Mouse (Mus musculus) liver, adult 2 months (tissue): Measurements from ENCODE around the gene Orai1. TPM values are rescaled to one million over a fixed set of nuclear protein-coding genes. Genes with fewer than 3 reads are reported as not detected.

Source experiments
- DNase-seq: peaks from one replicate; pipeline ENCODE4 v3.0.0-alpha.2; 2011; ENCODE audit warnings: low read depth, low spot score; ENCODE audit errors: extremely low read depth
- H3K27ac ChIP-seq: fragments of 200-500 bp; replicated peaks from 2 replicates; pipeline ENCODE4 v1.5.1; 2012; ENCODE audit warnings: low read depth, mild to moderate bottlenecking, control low read depth, inconsistent platforms, low read length; ENCODE audit not compliant: insufficient read depth
- H3K27me3 ChIP-seq: fragments of 200-500 bp; 2 replicates; pipeline ENCODE4 v1.6.1; 2012; ENCODE audit warnings: mild to moderate bottlenecking, moderate library complexity, low read length, inconsistent platforms; ENCODE audit not compliant: control insufficient read depth, insufficient read depth
- H3K36me3 ChIP-seq: fragments of 200-500 bp; 2 replicates; pipeline ENCODE4 v1.6.1; 2012; ENCODE audit warnings: low read length, inconsistent platforms; ENCODE audit not compliant: control insufficient read depth, insufficient read depth
- H3K4me1 ChIP-seq: fragments of 200-500 bp; 2 replicates; pipeline ENCODE4 v1.6.1; 2011; ENCODE audit warnings: low read length; ENCODE audit not compliant: control insufficient read depth, insufficient read depth
- H3K4me3 ChIP-seq: fragments of 200-500 bp; 2 replicates; pipeline ENCODE4 v1.5.1; 2011; ENCODE audit warnings: low read depth, mild to moderate bottlenecking, control low read depth, low read length, moderate library complexity; ENCODE audit not compliant: insufficient read depth
- H3K79me2 ChIP-seq: fragments of 200-500 bp; 2 replicates; pipeline ENCODE4 v1.6.1; 2012; ENCODE audit warnings: inconsistent platforms, mild to moderate bottlenecking, low read length, moderate library complexity; ENCODE audit not compliant: control insufficient read depth, insufficient read depth
- H3K9ac ChIP-seq: fragments of 200-500 bp; 2 replicates; pipeline ENCODE4 v1.6.1; 2012; ENCODE audit warnings: low read depth, mild to moderate bottlenecking, control low read depth, inconsistent platforms, low read length
- CTCF ChIP-seq: fragments of 200-500 bp; IDR thresholded peaks from 2 replicates; pipeline ENCODE4 v1.5.1; 2011; ENCODE audit warnings: low read depth, low read length, control low read depth
- POLR2A ChIP-seq: fragments of 200-500 bp; IDR thresholded peaks from 2 replicates; pipeline ENCODE4 v1.6.1; 2011; ENCODE audit warnings: low read length, control low read depth; ENCODE audit not compliant: insufficient read depth; ENCODE audit errors: extremely low read depth
- WGBS: fragments of 180-500 bp; shearing (Covaris S2); methylation state at CpG from one replicate; pipeline ENCODE4 v1.1.7; 2018; 5-methylcytosine and 5-hydroxymethylcytosine counted together
- polyA plus RNA-seq: library from polyadenylated mRNA; depleted of rRNA; stranded (reverse); fragments of >200 nt; gene quantifications from 2 replicates; pipeline ENCODE4 v1.2.3, GENCODE M21; 2012
- total RNA-seq: library from RNA; depleted of rRNA; stranded (reverse); fragments of >200 nt; gene quantifications from 2 replicates; pipeline ENCODE4 v1.2.3, GENCODE M21; 2014

The Orai1 gene
- total and polyA plus RNA-seq, 2 experiments = 4.2 to 43.1 TPM

GRCm38 (mm10) chr5:123024965-123025573 is 10.2 kb downstream of the Orai1 start:
- Histone ChIP-seq H3K27me3 (no peaks in the 10 kb centered on the region), H3K36me3 (0 out of 2 replicates have a peak, but pooled peaks cover under 1% of the 10 kb centered on the region), H3K27ac (0 out of 2 replicates have a peak overlapping the region, but pooled peaks have one; percentile 0), H3K9ac (no peak overlapping the region), H3K79me2 (peaks cover 2% of the 10 kb centered on the region; the same call in 1 of the 2 replicates), H3K4me1 (peaks cover 15% of the 10 kb centered on the region), H3K4me3 (no peak overlapping the region)
- 82% methylated on average over 9 of the region's 9 CpGs for WGBS
- TF ChIP-seq CTCF = no peak
- TF ChIP-seq POLR2A = no peak
- DNase-seq = no peak

GRCm38 (mm10) chr5:123026414-123026813 is 11.5 kb downstream of the Orai1 start:
- H3K27ac ChIP-seq = no peak overlapping the region
- peaks cover 14% of the 10 kb centered on the region for H3K4me1 ChIP-seq
- no peaks in the 10 kb centered on the region for H3K27me3 ChIP-seq
- no peak for DNase-seq
- WGBS = 80% methylated on average over 6 of the region's 6 CpGs
- no peak overlapping the region for H3K4me3 ChIP-seq
- 0 out of 2 replicates have a peak, but pooled peaks cover 4% of the 10 kb centered on the region for H3K36me3 ChIP-seq
- H3K9ac ChIP-seq = no peak overlapping the region
- peaks cover 2% of the 10 kb centered on the region; the same call in 1 of the 2 replicates for H3K79me2 ChIP-seq
- TF ChIP-seq CTCF = no peak
- no peak for TF ChIP-seq POLR2A

GRCm38 (mm10) chr5:123027436-123027835 is 12.6 kb downstream of the Orai1 start:
- H3K79me2 ChIP-seq = peaks cover 2% of the 10 kb centered on the region; the same call in 1 of the 2 replicates
- no peak overlapping the region for H3K9ac ChIP-seq
- TF ChIP-seq CTCF = no peak
- no peak for TF ChIP-seq POLR2A
- H3K27me3 ChIP-seq = no peaks in the 10 kb centered on the region
- no peak overlapping the region for H3K27ac ChIP-seq
- H3K4me1 ChIP-seq = peaks cover 11% of the 10 kb centered on the region
- DNase-seq = no peak
- H3K4me3 ChIP-seq = no peak overlapping the region
- H3K36me3 ChIP-seq = 0 out of 2 replicates have a peak, but pooled peaks cover 4% of the 10 kb centered on the region
- 38% methylated on average over 6 of the region's 6 CpGs for whole genome bisulfite sequencing

- no peak for TF ChIP-seq CTCF
- DNase-seq = no peak
- 70% methylated on average over 7 of the region's 7 CpGs for WGBS
- Histone ChIP-seq H3K36me3 (0 out of 2 replicates have a peak, but pooled peaks cover 4% of the 10 kb centered on the region), H3K27me3 (no peaks in the 10 kb centered on the region), H3K9ac (no peak overlapping the region), H3K4me1 (peaks cover 3% of the 10 kb centered on the region), H3K79me2 (no peaks in the 10 kb centered on the region), H3K4me3 (no peak overlapping the region), H3K27ac (no peak overlapping the region)
Measured at GRCm38 (mm10) chr5:123029729-123030128, 14.9 kb downstream of the Orai1 start.

- H3K79me2 ChIP-seq = no peaks in the 10 kb centered on the region
- DNase-seq = no peak
Measured at GRCm38 (mm10) chr5:123031312-123031711, 16.4 kb downstream of the Orai1 start.

GRCm38 (mm10) chr5:123033646-123034160 is 18.8 kb downstream of the Orai1 start:
- Histone ChIP-seq H3K27me3 (no peaks in the 10 kb centered on the region), H3K4me3 (no peak overlapping the region), H3K4me1 (0 out of 2 replicates have a peak, but pooled peaks cover under 1% of the 10 kb centered on the region), H3K9ac (no peak overlapping the region), H3K36me3 (0 out of 2 replicates have a peak, but pooled peaks cover 4% of the 10 kb centered on the region), H3K79me2 (no peaks in the 10 kb centered on the region), H3K27ac (no peak overlapping the region)
- no peak for DNase-seq
- TF ChIP-seq CTCF = no peak
- TF ChIP-seq POLR2A = no peak
- WGBS = 59% methylated on average over 7 of the region's 7 CpGs

More at GRCm38 (mm10) chr5:123031312-123031711, 16.4 kb downstream of the Orai1 start:
- 0 out of 2 replicates have a peak, but pooled peaks cover 4% of the 10 kb centered on the region for H3K36me3 ChIP-seq
- peaks cover 3% of the 10 kb centered on the region for H3K4me1 ChIP-seq
- 96% methylated on average over 3 of the region's 3 CpGs for WGBS
- no peak overlapping the region for H3K27ac ChIP-seq
- H3K27me3 ChIP-seq = no peaks in the 10 kb centered on the region
- no peak overlapping the region for H3K9ac ChIP-seq
- TF ChIP-seq POLR2A (no peak), CTCF (no peak)
- H3K4me3 ChIP-seq = no peak overlapping the region
